Mouse (Mus musculus): ENCODE measurements at regions not wholly inside any gene's neighbourhood (a gene's known extent, or its start where the extent isn't known, plus 50 kb on each side); places are given as distances from the start of the nearest gene placed in this dataset.

- DNase-seq (ENCODE audit: low read depth, low spot score) = no peak
Observed at GRCm38 (mm10) chr4:153023711-153024110, 458.9 kb downstream of the Ajap1 start.

DNA sequence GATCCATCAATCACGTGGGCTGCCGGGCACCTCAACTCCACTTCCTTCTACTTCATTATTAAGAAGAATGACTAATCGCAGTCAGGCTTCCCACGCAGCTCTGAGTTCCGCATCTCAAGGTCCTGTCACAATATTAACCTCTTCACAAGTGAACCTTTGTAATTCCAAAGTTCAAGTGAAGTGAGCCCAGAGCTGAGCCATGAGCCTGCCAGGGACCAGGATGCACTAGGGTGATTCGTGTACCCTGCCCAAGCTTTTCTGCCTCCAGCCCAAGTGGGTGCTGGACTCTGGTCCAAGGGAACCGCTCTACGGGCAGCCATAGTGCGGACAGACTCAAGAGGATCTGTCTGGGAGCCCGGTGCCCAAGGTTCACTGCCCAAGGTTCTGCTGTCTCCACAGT, 463.4 kb downstream of the Ajap1 start:
- DNase-seq (ENCODE audit: low read depth, low spot score) = no peak

- no peak for DNase-seq (ENCODE audit: low read depth, low spot score)
Observed at GRCm38 (mm10) chr4:153018138-153018921, 464.3 kb downstream of the Ajap1 start.

DNA sequence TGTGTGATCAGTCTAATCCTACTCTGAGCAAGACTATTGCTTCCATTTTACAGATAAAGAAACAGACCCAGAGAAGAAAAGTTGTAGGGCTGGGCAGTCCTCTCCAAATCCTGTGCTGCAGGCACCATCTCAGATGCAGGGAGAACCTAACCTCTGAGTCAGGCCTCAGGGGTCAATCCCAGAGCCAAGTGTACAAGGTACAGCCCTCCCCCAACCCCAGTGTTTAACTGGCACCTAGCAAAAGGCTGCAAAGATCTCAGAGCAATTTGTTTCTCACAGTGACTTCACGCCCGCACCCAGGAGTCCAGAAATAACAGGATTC, 464.8 kb downstream of the Ajap1 start:
- no peak for DNase-seq (ENCODE audit: low read depth, low spot score)

DNA sequence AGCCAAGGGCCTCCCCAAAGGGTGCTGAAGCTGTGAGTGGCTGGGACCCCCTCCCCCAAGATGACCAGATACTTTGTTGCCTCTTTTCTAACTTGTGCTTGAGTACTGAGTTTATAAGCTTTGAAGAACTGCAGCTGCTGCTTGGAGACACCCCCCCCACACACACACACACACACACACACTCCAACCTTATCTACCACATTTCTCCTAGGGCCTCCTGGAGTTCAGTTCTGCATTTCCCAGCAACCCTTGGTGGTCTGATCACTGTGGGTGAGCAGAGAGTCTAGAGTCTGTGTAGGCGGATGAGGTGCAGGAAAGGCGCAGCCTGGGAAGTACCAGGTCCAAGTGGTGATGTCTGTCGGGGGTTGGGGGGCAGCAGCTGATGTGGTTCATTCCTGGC, 479.3 kb downstream of the Ajap1 start:
- no peak for DNase-seq (ENCODE audit: low read depth, low spot score)

DNA sequence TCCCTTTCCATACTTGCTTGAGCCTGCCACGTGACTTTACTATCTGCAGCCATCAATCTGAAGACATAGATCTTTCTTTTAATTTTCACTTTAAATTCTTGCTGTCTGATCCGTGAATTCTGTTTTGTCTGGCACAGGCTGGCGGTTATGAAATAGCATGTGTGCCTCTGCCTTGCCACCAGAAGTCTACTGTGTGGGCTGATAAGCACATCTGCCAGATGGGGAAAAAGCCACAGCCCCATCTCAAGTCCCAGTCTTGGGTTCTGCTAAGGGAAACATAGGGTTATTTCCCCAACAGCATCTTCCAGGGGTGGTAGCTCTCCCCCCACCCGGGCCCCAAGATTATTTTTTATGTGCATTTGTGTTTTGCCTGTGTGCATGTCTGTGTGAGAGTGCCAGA, 480.1 kb downstream of the Ajap1 start:
- DNase-seq (ENCODE audit: low read depth, low spot score) = no peak

GRCm38 (mm10) chr4:153001761-153002160, 480.9 kb downstream of the Ajap1 start:
- no peak for DNase-seq (ENCODE audit: low read depth, low spot score)

DNA sequence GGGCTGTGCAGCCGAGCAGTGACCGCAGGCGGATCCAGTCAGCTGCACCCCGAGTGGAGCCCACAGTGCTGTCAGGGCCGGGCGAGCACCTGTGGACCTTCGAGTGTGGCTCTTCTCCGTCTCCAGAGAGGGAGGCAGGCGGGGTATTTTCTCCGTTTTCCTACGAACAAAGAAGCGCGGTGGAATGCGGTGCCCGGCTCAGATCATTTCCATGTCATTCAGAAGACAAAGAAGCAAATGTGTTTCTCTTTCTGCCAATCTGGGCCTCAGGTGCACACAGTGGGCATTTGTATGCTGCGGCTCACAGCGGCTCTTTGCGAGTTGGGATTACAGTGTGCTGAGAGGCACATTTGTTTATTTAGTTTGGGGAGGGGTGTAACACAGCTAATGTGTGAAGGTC, 483.1 kb downstream of the Ajap1 start:
- DNase-seq (ENCODE audit: low read depth, low spot score) = peak; percentile 7

- DNase-seq (ENCODE audit: low read depth, low spot score) = no peak
Observed at GRCm38 (mm10) chr4:152997251-152997650, 485.4 kb downstream of the Ajap1 start.

DNA sequence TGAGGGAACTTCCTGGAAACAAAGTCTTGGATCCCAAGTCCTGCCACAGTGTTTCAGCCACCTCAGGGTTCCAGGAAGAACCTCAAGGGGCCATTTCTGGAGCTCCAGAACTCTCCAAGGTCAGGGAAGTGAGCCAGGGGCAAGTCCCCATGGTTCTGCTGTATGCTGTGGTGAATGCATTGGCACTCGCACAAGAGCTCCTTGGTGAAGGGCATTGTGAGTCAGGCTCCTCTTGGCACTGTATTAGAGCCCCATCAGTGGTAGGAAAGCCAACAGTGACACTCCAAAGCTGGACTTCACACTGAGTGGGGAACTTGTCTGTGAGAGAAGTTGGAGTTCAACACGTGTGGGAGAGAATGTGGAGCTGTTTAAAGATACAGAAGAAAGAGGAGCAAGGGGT, 486.0 kb downstream of the Ajap1 start:
- no peak for DNase-seq (ENCODE audit: low read depth, low spot score)

DNA sequence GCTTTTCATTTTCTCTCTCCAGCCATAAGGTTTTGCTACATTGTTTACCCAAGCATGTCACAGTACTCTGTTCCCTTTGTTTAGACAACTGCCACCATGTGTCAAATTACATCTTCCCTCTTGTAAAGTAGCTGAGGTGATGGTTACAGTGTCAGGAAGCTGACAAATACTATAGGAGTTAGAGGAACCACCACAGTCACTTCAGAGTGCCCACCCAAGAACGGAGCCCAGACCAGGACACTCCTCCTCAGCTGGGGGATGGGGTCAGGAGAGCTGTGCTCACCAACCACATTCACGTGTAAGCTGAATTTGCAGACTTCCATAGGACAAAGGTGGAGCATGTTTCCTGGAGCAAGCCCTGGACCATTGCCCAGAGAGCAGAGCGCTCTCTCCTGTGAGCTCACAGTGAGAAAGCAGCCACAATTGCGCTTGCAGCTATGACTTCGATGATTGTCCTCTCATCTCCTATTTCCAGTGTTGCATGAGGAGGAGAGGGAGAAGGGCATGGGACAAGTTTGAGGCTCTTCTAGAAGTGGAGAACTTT, 487.5 kb downstream of the Ajap1 start:
- DNase-seq (ENCODE audit: low read depth, low spot score) = no peak

GRCm38 (mm10) chr4:152994206-152994605, 488.4 kb downstream of the Ajap1 start:
- peak; percentile 54 for DNase-seq (ENCODE audit: low read depth, low spot score)

GRCm38 (mm10) chr4:152990266-152990665, 492.3 kb downstream of the Ajap1 start:
- no peak for DNase-seq (ENCODE audit: low read depth, low spot score)

- DNase-seq (ENCODE audit: low read depth, low spot score) = no peak
Observed at GRCm38 (mm10) chr4:152987726-152988125, 494.9 kb downstream of the Ajap1 start.

- DNase-seq (ENCODE audit: low read depth, low spot score) = no peak
Observed at GRCm38 (mm10) chr4:152975012-152975675, 497.5 kb upstream of the Kcnab2 start.

DNA sequence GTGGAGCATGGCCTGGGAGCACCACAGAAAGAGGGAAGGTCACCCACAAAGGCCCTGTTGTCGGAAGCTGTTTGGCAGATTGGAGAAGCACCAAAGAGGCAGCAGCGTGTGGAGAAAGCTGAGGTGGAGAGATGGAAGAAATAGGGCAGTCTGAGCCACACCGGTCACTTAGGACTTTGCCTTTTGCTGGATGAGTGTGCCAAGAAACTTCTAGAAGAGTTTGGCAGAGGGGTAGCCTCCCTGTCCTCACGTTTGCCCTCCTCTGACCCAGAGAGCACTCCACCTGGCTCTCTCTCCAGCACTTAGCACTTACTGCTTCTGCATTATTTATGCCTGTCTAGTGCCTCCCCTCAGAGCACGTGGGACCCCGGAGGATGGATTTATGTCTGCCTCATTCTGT, 485.3 kb upstream of the Kcnab2 start:
- DNase-seq (ENCODE audit: low read depth, low spot score) = no peak

DNA sequence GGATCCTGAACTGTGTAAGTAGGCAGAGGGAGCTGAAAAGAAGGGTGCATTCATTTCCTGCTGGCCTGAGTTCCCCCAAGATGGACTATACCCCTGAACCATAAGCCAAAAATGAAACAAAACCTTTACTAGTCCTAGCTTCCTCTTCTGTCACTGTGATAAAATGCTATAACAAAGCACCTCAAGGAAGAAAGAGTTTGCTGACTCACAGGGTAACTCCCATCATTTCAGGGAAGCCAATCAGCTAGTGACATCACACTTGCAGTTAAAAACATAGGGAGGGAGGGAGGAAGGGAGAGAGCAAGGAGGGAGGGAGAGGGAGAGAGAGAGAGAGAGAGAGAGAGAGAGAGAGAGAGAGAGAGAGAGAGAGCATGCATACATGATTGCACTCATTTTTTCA, 484.5 kb upstream of the Kcnab2 start:
- no peak for DNase-seq (ENCODE audit: low read depth, low spot score)

DNA sequence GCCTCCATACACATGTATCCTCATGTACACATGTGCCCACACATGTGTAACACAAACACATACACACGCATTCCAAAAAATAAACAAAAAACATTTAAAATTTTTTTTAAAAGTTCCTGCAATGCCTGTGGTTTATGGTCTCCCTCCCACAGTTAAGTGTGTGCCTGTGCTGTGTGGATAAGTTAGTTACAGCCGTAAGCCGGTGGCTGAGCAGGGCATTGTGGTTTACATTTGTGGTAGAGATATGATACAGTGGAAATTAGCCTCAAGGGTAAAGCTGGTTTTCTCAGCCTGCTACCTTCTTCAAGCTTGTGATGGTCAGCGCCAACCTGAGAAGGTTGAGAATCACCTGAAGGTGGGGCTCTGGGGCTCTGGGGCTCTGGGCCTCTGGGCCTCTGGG, 484.0 kb upstream of the Kcnab2 start:
- DNase-seq (ENCODE audit: low read depth, low spot score) = no peak

- DNase-seq (ENCODE audit: low read depth, low spot score) = no peak
Observed at GRCm38 (mm10) chr4:152959627-152960230, 482.1 kb upstream of the Kcnab2 start.

- DNase-seq (ENCODE audit: low read depth, low spot score) = no peak
Observed at GRCm38 (mm10) chr4:152953237-152953974, 475.7 kb upstream of the Kcnab2 start.

- DNase-seq (ENCODE audit: low read depth, low spot score) = no peak
Observed at GRCm38 (mm10) chr4:152948956-152949355, 471.3 kb upstream of the Kcnab2 start.

DNA sequence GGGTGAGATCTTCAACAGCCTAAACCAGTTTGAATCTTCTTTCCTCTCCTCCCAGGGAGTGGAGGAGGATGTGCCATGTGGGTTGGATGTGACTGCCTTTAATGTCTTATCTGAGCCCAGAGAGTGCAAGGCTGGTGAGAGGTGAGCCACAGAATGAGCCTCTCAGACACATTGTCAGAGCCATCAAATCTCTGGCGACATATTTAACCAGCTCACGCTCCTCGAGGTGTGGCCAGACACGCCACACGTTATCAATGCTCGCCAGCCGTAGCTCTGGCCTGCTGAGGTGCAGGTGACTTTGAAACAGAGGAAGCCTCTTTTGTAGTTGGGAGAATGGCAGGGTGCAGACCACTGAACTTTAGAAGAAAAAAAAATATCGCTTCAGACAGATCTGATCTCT, 463.5 kb upstream of the Kcnab2 start:
- DNase-seq (ENCODE audit: low read depth, low spot score) = no peak

Data from ES-CJ7 (cell line).